Mouse (Mus musculus) MEL (cell line): ENCODE data around the gene Zfp385b. TPM values are rescaled to one million over a fixed set of nuclear protein-coding genes. Genes with fewer than 3 reads are reported as not detected.

ENCODE experiments used
- DNase-seq: peaks from one replicate; pipeline ENCODE4 v3.0.0; 2011; ENCODE audit warnings: low read depth, low spot score
- H3K27ac ChIP-seq: 2 replicates; pipeline ENCODE4 v1.5.1; 2012; ENCODE audit warnings: low read depth, mild to moderate bottlenecking, control low read depth, low read length, moderate library complexity; ENCODE audit not compliant: control insufficient read depth
- H3K27me3 ChIP-seq, 2 experiments: fragments of 150-350 bp in 1 of 2; sonication (generic) in 1 of 2; 2 replicates each; pipeline ENCODE4 v1.6.1; 2012; ENCODE audit warnings: low read length in 2 of 2, mild to moderate bottlenecking in 2 of 2, improper control_type of control experiment in 1 of 2, moderate library complexity in 1 of 2; ENCODE audit not compliant: insufficient read depth in 2 of 2, control insufficient read depth in 1 of 2
- H3K36me3 ChIP-seq, 2 experiments: 2 replicates each; pipeline ENCODE4 v1.6.1; 2012 to 2014; ENCODE audit warnings: low read length in 2 of 2, improper control_type of control experiment in 1 of 2, inconsistent platforms in 1 of 2, mild to moderate bottlenecking in 1 of 2; ENCODE audit not compliant: insufficient read depth in 2 of 2, control insufficient read depth in 1 of 2
- H3K4me1 ChIP-seq, 2 experiments: fragments of 150-350 bp in 1 of 2; sonication (generic) in 1 of 2; 2 replicates each; pipeline ENCODE4 v1.6.1; 2012; ENCODE audit warnings: low read length in 2 of 2, improper control_type of control experiment in 1 of 2, mild to moderate bottlenecking in 1 of 2; ENCODE audit not compliant: insufficient read depth in 2 of 2, control insufficient read depth in 1 of 2
- H3K4me3 ChIP-seq, 2 experiments: fragments of 150-350 bp in 1 of 2; sonication (generic) in 1 of 2; 2 replicates each; pipeline ENCODE4 v1.5.1; 2012; ENCODE audit warnings: low read depth in 2 of 2, low read length in 2 of 2, mild to moderate bottlenecking in 2 of 2, moderate library complexity in 2 of 2, control low read depth in 1 of 2, improper control_type of control experiment in 1 of 2; ENCODE audit not compliant: control insufficient read depth in 1 of 2, insufficient read depth in 1 of 2
- H3K79me2 ChIP-seq: 2 replicates; pipeline ENCODE4 v1.6.1; 2012; ENCODE audit warnings: mild to moderate bottlenecking, low read length, moderate library complexity; ENCODE audit not compliant: control insufficient read depth, poor library complexity, insufficient read depth
- H3K9ac ChIP-seq: 2 replicates; pipeline ENCODE4 v1.6.1; 2012; ENCODE audit warnings: low read depth, mild to moderate bottlenecking, control low read depth, low read length, moderate library complexity; ENCODE audit not compliant: control insufficient read depth, poor library complexity, severe bottlenecking
- H3K9me3 ChIP-seq: fragments of 150-350 bp; sonication (generic); replicated peaks from 2 replicates; pipeline ENCODE4 v1.6.1; 2012; ENCODE audit warnings: mild to moderate bottlenecking, low read length, improper control_type of control experiment, moderate library complexity; ENCODE audit not compliant: insufficient read depth
- CHD2 ChIP-seq: IDR thresholded peaks from 2 replicates; pipeline ENCODE4 v1.6.1; 2011; ENCODE audit warnings: low read length, improper control_type of control experiment
- CTCF ChIP-seq, 3 experiments: IDR thresholded peaks in 2 of 3; conservative IDR thresholded peaks in 1 of 3; 2 replicates each; pipeline ENCODE4 v1.5.1; 2011 to 2012; ENCODE audit warnings: low read length in 3 of 3, low read depth in 2 of 3, mild to moderate bottlenecking in 2 of 3, improper control_type of control experiment in 1 of 3, inconsistent platforms in 1 of 3, mixed read lengths in 1 of 3, moderate library complexity in 1 of 3; ENCODE audit not compliant: control insufficient read depth in 1 of 3, insufficient read depth in 1 of 3, poor library complexity in 1 of 3, severe bottlenecking in 1 of 3
- ELF1 ChIP-seq: IDR thresholded peaks from 2 replicates; pipeline ENCODE4 v1.6.1; 2014; ENCODE audit warnings: low read depth, mild to moderate bottlenecking, inconsistent platforms, low read length, improper control_type of control experiment, moderate library complexity
- EP300 ChIP-seq, 2 experiments: IDR thresholded peaks; 2 replicates each; pipeline ENCODE4 v1.6.1; 2011; ENCODE audit warnings: improper control_type of control experiment in 2 of 2, low read length in 2 of 2, low read depth in 1 of 2, mild to moderate bottlenecking in 1 of 2
- ETS1 ChIP-seq: IDR thresholded peaks from 2 replicates; pipeline ENCODE4 v1.6.1; 2012; ENCODE audit warnings: low read depth, mild to moderate bottlenecking, inconsistent platforms, low read length, improper control_type of control experiment, moderate library complexity
- GABPA ChIP-seq: IDR thresholded peaks from 2 replicates; pipeline ENCODE4 v1.6.1; 2012; ENCODE audit warnings: low read depth, mild to moderate bottlenecking, inconsistent platforms, low read length, improper control_type of control experiment, moderate library complexity
- GATA1 ChIP-seq: IDR thresholded peaks from 2 replicates; pipeline ENCODE4 v1.6.1; 2011; ENCODE audit warnings: low read depth, low read length, improper control_type of control experiment
- JUND ChIP-seq: IDR thresholded peaks from 2 replicates; pipeline ENCODE4 v1.6.1; 2011; ENCODE audit warnings: low read depth, mild to moderate bottlenecking, improper control_type of control experiment, low read length
- KAT2A ChIP-seq: conservative IDR thresholded peaks from 2 replicates; pipeline ENCODE4 v1.6.1; 2012; ENCODE audit warnings: low read depth, low read length, improper control_type of control experiment, inconsistent platforms
- MAX ChIP-seq: IDR thresholded peaks from 2 replicates; pipeline ENCODE4 v1.6.1; 2011; ENCODE audit warnings: low read length, improper control_type of control experiment
- MAZ ChIP-seq: IDR thresholded peaks from 2 replicates; pipeline ENCODE4 v1.6.1; 2012; ENCODE audit warnings: low read depth, mild to moderate bottlenecking, inconsistent platforms, low read length, improper control_type of control experiment
- MXI1 ChIP-seq: IDR thresholded peaks from 2 replicates; pipeline ENCODE4 v1.6.1; 2011; ENCODE audit warnings: mild to moderate bottlenecking, low read depth, low read length, improper control_type of control experiment
- MYC ChIP-seq: IDR thresholded peaks from 2 replicates; pipeline ENCODE4 v1.6.1; 2011; ENCODE audit warnings: low read depth, mild to moderate bottlenecking, low read length, improper control_type of control experiment, moderate library complexity
- NELFE ChIP-seq: IDR thresholded peaks from 2 replicates; pipeline ENCODE4 v1.6.1; 2011; ENCODE audit warnings: low read depth, low read length, improper control_type of control experiment
- NRF1 ChIP-seq: IDR thresholded peaks from 2 replicates; pipeline ENCODE4 v1.6.1; 2014; ENCODE audit warnings: low read depth, mild to moderate bottlenecking, inconsistent platforms, low read length, improper control_type of control experiment, moderate library complexity; ENCODE audit not compliant: poor library complexity, insufficient read depth, severe bottlenecking
- POLR2AphosphoS5 ChIP-seq: IDR thresholded peaks from 2 replicates; pipeline ENCODE4 v1.6.1; 2012; ENCODE audit warnings: low read depth, borderline replicate concordance, mild to moderate bottlenecking, inconsistent platforms, low read length, moderate library complexity, mixed read lengths
- SIN3A ChIP-seq: IDR thresholded peaks from 2 replicates; pipeline ENCODE4 v1.6.1; 2012; ENCODE audit warnings: low read length, improper control_type of control experiment, inconsistent platforms
- TAL1 ChIP-seq: IDR thresholded peaks from 2 replicates; pipeline ENCODE4 v1.6.1; 2012; ENCODE audit warnings: mild to moderate bottlenecking, inconsistent platforms, low read length, moderate library complexity, mixed read lengths
- UBTF ChIP-seq: IDR thresholded peaks from 2 replicates; pipeline ENCODE4 v1.6.1; 2012; ENCODE audit warnings: low read depth, mild to moderate bottlenecking, inconsistent platforms, low read length, improper control_type of control experiment, moderate library complexity, borderline replicate concordance; ENCODE audit not compliant: insufficient read depth
- USF1 ChIP-seq: IDR thresholded peaks from 2 replicates; pipeline ENCODE4 v1.6.1; 2014; ENCODE audit warnings: low read depth, mild to moderate bottlenecking, inconsistent platforms, low read length, improper control_type of control experiment, moderate library complexity
- USF2 ChIP-seq, 2 experiments: IDR thresholded peaks; 2 replicates each; pipeline ENCODE4 v1.6.1; 2011 to 2012; ENCODE audit warnings: improper control_type of control experiment in 2 of 2, low read length in 2 of 2, borderline replicate concordance in 1 of 2, inconsistent platforms in 1 of 2, low read depth in 1 of 2, mild to moderate bottlenecking in 1 of 2; ENCODE audit not compliant: insufficient read depth in 1 of 2
- polyA plus RNA-seq, 2 experiments: library from polyadenylated mRNA; stranded (reverse) in 1 of 2; unstranded in 1 of 2; fragments of >175 nt in 1 of 2; fragments of >200 nt in 1 of 2; gene quantifications; 2 replicates each; pipeline versions ENCODE4 v1.2.1 to v1.2.4; 2012; ENCODE audit warnings: low replicate concordance in 2 of 2, low read depth in 1 of 2; ENCODE audit not compliant: insufficient read length in 2 of 2, insufficient read depth in 1 of 2, missing spikeins in 1 of 2
- total RNA-seq: library from RNA; depleted of rRNA; stranded (reverse); fragments of 300-350 nt; gene quantifications from 2 replicates; pipeline ENCODE4 v1.2.3, GENCODE M21; 2012

Zfp385b gene
- total and polyA plus RNA-seq, 3 experiments: not detected

GRCm38 (mm10) chr2:77589205-77589901 lies 230.1 kb downstream of the Zfp385b start:
- no peak overlapping the region for H3K4me3 ChIP-seq

DNA sequence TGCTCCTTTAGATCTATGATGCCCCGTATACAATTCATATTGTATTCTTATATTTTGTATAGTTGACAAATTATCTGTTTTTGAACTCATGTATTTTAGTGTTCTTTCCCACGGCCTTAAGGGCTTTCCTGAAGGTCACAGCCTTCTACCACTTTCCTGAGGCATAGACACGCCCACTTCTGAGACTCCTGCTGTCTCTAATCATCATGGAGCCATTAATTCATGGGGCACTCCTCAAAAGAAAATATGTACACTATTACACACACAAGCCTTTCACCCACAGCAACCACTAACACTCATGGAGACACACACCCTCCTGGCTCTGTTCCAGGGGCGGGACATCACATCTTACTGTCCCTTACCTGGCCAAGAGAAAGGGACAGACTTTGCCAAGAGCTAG lies 232.1 kb downstream of the Zfp385b start:
- Histone ChIP-seq H3K9ac (no peak overlapping the region), H3K27me3 (no peaks in the 10 kb centered on the region), H3K36me3 (no peaks in the 10 kb centered on the region), H3K27ac (no peak overlapping the region), H3K4me1 (no peaks in the 10 kb centered on the region), H3K4me3 (no peak overlapping the region), H3K9me3 (no peaks in the 10 kb centered on the region), H3K79me2 (no peaks in the 10 kb centered on the region)
- DNase-seq: no peak
- TF ChIP-seq USF1 (no peak), TAL1 (no peak), SIN3A (no peak), CTCF (IDR thresholded peaks at IDR 0.05 in 2 of 3, conservative IDR thresholded peaks at IDR 0.05 in 1 of 3; ENCODE audit: control insufficient read depth in 1 of 3, insufficient read depth in 1 of 3, low read depth in 2 of 3, low read length in 3 of 3, poor library complexity in 1 of 3, severe bottlenecking in 1 of 3) (no peak), POLR2AphosphoS5 (no peak), ETS1 (no peak), MXI1 (no peak), ELF1 (no peak), NELFE (no peak)

More at GRCm38 (mm10) chr2:77589205-77589901, 230.1 kb downstream of the Zfp385b start:
- H3K36me3 ChIP-seq: no peaks in the 10 kb centered on the region
- H3K27me3 ChIP-seq: no peaks in the 10 kb centered on the region
- H3K9me3 ChIP-seq: no peaks in the 10 kb centered on the region
- H3K27ac ChIP-seq: no peak overlapping the region
- TF ChIP-seq CHD2 (no peak), JUND (no peak), MAZ (no peak), EP300 (IDR thresholded peaks at IDR 0.05; ENCODE audit: low read depth in 1 of 2, low read length in 2 of 2) (no peak), KAT2A (no peak), ELF1 (no peak), MYC (no peak), NRF1 (no peak), UBTF (no peak), GABPA (no peak), NELFE (no peak), GATA1 (no peak), MAX (no peak), USF2 (IDR thresholded peaks at IDR 0.05; ENCODE audit: borderline replicate concordance in 1 of 2, insufficient read depth in 1 of 2, low read depth in 1 of 2, low read length in 2 of 2) (no peak)
- no peaks in the 10 kb centered on the region for H3K4me1 ChIP-seq
- no peaks in the 10 kb centered on the region for H3K79me2 ChIP-seq
- H3K9ac ChIP-seq: no peak overlapping the region
- DNase-seq: no peak
